Mouse (Mus musculus) C2C12 (cell line): Measurements from ENCODE around the gene Pdzd2. TPM values are rescaled to one million over a fixed set of nuclear protein-coding genes. Genes with fewer than 3 reads are reported as not detected.

Experiments used
- H3K27me3 ChIP-seq: one replicate; pipeline ENCODE4 v1.6.1; 2011; ENCODE audit not compliant: control insufficient read depth, insufficient read depth, insufficient read length
- H3K36me3 ChIP-seq: one replicate; pipeline ENCODE4 v1.6.1; 2011; ENCODE audit not compliant: control insufficient read depth, insufficient read depth
- H3K4me3 ChIP-seq: one replicate; pipeline ENCODE4 v1.5.1; 2011; ENCODE audit warnings: mild to moderate bottlenecking, control low read depth; ENCODE audit not compliant: poor library complexity, insufficient read depth, severe bottlenecking
- H3K79me2 ChIP-seq: one replicate; pipeline ENCODE4 v1.6.1; 2011; ENCODE audit not compliant: control insufficient read depth, insufficient read depth
- H3K79me3 ChIP-seq: one replicate; pipeline ENCODE4 v1.6.1; 2011; ENCODE audit warnings: low read depth, control low read depth
- H3ac ChIP-seq: one replicate; pipeline ENCODE3; 2011; ENCODE audit warnings: low read depth; ENCODE audit not compliant: control insufficient read depth, insufficient read length
- CEBPB ChIP-seq: IDR thresholded peaks from one replicate; pipeline ENCODE4 v1.6.1; 2011; ENCODE audit warnings: low read depth, mild to moderate bottlenecking, control low read depth, moderate library complexity
- CTCF ChIP-seq: IDR thresholded peaks from one replicate; pipeline ENCODE4 v1.5.1; 2011; ENCODE audit not compliant: control insufficient read depth, insufficient read depth, insufficient read length
- FOSL1 ChIP-seq: IDR thresholded peaks from one replicate; pipeline ENCODE4 v1.8.0; 2011; ENCODE audit warnings: mild to moderate bottlenecking, low read length; ENCODE audit not compliant: poor library complexity, insufficient read depth, severe bottlenecking
- MAX ChIP-seq: IDR thresholded peaks from one replicate; pipeline ENCODE4 v1.6.1; 2011; ENCODE audit warnings: mild to moderate bottlenecking, control low read depth
- MYOD1 ChIP-seq: IDR thresholded peaks from one replicate; pipeline ENCODE4 v1.6.1; 2011; ENCODE audit warnings: low read depth; ENCODE audit not compliant: control insufficient read depth, insufficient read length
- MYOG ChIP-seq: IDR thresholded peaks from one replicate; pipeline ENCODE4 v1.6.1; 2011; ENCODE audit not compliant: control insufficient read depth, insufficient read length; ENCODE audit errors: extremely low read depth
- USF1 ChIP-seq: IDR thresholded peaks from one replicate; pipeline ENCODE4 v1.6.1; 2011; ENCODE audit warnings: low read depth, mild to moderate bottlenecking, control low read depth, moderate library complexity
- polyA plus RNA-seq: library from polyadenylated mRNA; unstranded; fragments of >200 nt; fragmentation: generic; extraction: Trizol; gene quantifications from one replicate; pipeline ENCODE4 v1.2.1, GENCODE M21; 2012; ENCODE audit warnings: missing spikeins

Gene Pdzd2
- polyA plus RNA-seq, 1 experiment: 0.01 TPM

- Histone ChIP-seq H3ac (no peak overlapping the region), H3K79me2 (no peaks in the 10 kb centered on the region), H3K36me3 (no peaks in the 10 kb centered on the region), H3K27me3 (no peaks in the 10 kb centered on the region), H3K79me3 (no peaks in the 10 kb centered on the region), H3K4me3 (no peak overlapping the region)
- TF ChIP-seq MYOD1: no peak
- no peak for TF ChIP-seq CTCF
- no peak for TF ChIP-seq CEBPB
- TF ChIP-seq FOSL1: no peak
- TF ChIP-seq USF1: no peak
- TF ChIP-seq MAX: no peak
- TF ChIP-seq MYOG: no peak
Observed at GRCm38 (mm10) chr15:12577715-12578114, 162.0 kb downstream of the Pdzd2 start.

GRCm38 (mm10) chr15:12577054-12577696, 162.5 kb downstream of the Pdzd2 start:
- Histone ChIP-seq H3K4me3 (no peak overlapping the region), H3K79me3 (no peaks in the 10 kb centered on the region), H3K79me2 (no peaks in the 10 kb centered on the region), H3K27me3 (no peaks in the 10 kb centered on the region), H3K36me3 (no peaks in the 10 kb centered on the region), H3ac (no peak overlapping the region)
- TF ChIP-seq CTCF: no peak
- TF ChIP-seq MYOD1: no peak
- TF ChIP-seq FOSL1: no peak
- TF ChIP-seq USF1: no peak
- TF ChIP-seq MYOG: no peak
- no peak for TF ChIP-seq MAX
- TF ChIP-seq CEBPB: no peak

- no peak for TF ChIP-seq MYOG
- no peak for TF ChIP-seq FOSL1
- TF ChIP-seq MYOD1: no peak
- TF ChIP-seq USF1: no peak
- no peak for TF ChIP-seq MAX
- TF ChIP-seq CEBPB: no peak
- Histone ChIP-seq H3K27me3 (no peaks in the 10 kb centered on the region), H3K79me3 (no peaks in the 10 kb centered on the region), H3K36me3 (no peaks in the 10 kb centered on the region), H3K79me2 (no peaks in the 10 kb centered on the region), H3K4me3 (no peak overlapping the region), H3ac (no peak overlapping the region)
Observed at GRCm38 (mm10) chr15:12573621-12574020, 166.1 kb downstream of the Pdzd2 start.

GRCm38 (mm10) chr15:12571168-12571567, 168.6 kb downstream of the Pdzd2 start:
- H3K36me3 ChIP-seq: no peaks in the 10 kb centered on the region
- no peak overlapping the region for H3ac ChIP-seq
- H3K79me2 ChIP-seq: no peaks in the 10 kb centered on the region
- no peak overlapping the region for H3K4me3 ChIP-seq
- H3K79me3 ChIP-seq: no peaks in the 10 kb centered on the region
- TF ChIP-seq CEBPB (no peak), CTCF (no peak), MYOD1 (no peak), MYOG (no peak)
- H3K27me3 ChIP-seq: no peaks in the 10 kb centered on the region

GRCm38 (mm10) chr15:12566637-12567440, 172.9 kb downstream of the Pdzd2 start:
- Histone ChIP-seq H3K79me3 (no peaks in the 10 kb centered on the region), H3K4me3 (no peak overlapping the region), H3K79me2 (no peaks in the 10 kb centered on the region), H3K36me3 (no peaks in the 10 kb centered on the region), H3K27me3 (no peaks in the 10 kb centered on the region), H3ac (no peak overlapping the region)
- TF ChIP-seq MYOG (no peak), MAX (no peak), MYOD1 (no peak), FOSL1 (no peak), USF1 (no peak), CTCF (no peak), CEBPB (no peak)
